Mouse (Mus musculus): ENCODE measurements at regions not wholly inside any gene's neighbourhood (a gene's known extent, or its start where the extent isn't known, plus 50 kb on each side); places are given as distances from the start of the nearest gene placed in this dataset.

- TF ChIP-seq GATA1 (IDR thresholded peaks at IDR 0.05; ENCODE audit: low read length) (no peak), TAL1 (IDR thresholded peaks at IDR 0.05; ENCODE audit: low read length) (no peak)
These were observed 285.9 kb downstream of the Irs2 start for GRCm38 (mm10) chr8:10722342-10722741.
